Comparison of ENCODE assay signal across 7 mouse cellular contexts in genomic region chr5:123076419-123077281, GRCm38 (mm10). TPM values are rescaled to one million over a fixed set of nuclear protein-coding genes. Genes with fewer than 3 reads are reported as not detected.
DNase-seq lines count a peak whose midpoint lies in the region; ATAC-seq and TF ChIP-seq lines count a peak whose summit lies in the region.

No protein-coding gene starts in this region.

- WGBS in bone marrow, adult 2 months = 2% methylated on average over 35 of the region's 35 CpGs
- whole genome bisulfite sequencing in forebrain, embryonic 12.5 days = 6% methylated on average over 35 of the region's 35 CpGs
- WGBS in limb, embryonic 14.5 days = 4% methylated on average over 24 of the region's 35 CpGs
- WGBS in olfactory bulb, adult 2 months = 4% methylated on average over 35 of the region's 35 CpGs

- H3K36me3 ChIP-seq in forebrain, embryonic 12.5 days (replicated peaks) = no peaks in the 10 kb centered on the region
- no peaks in the 10 kb centered on the region for H3K36me3 ChIP-seq in limb, embryonic 14.5 days (ENCODE audit: control insufficient read depth, insufficient read depth, low read length)

- H3K4me1 ChIP-seq in bone marrow, adult 2 months (ENCODE audit: control insufficient read depth, insufficient read depth, low read length) = peaks cover 4% of the 10 kb centered on the region
- peaks cover 22% of the 10 kb centered on the region for H3K4me1 ChIP-seq in forebrain, embryonic 12.5 days
- H3K4me1 ChIP-seq in limb, embryonic 14.5 days (ENCODE audit: control insufficient read depth, insufficient read depth, low read length) = peaks cover 24% of the 10 kb centered on the region
- peaks cover 19% of the 10 kb centered on the region for H3K4me1 ChIP-seq in olfactory bulb, adult 2 months (ENCODE audit: control insufficient read depth, insufficient read depth, low read length)

- peak overlapping the region; percentile 100 for H3K4me2 ChIP-seq in forebrain, embryonic 12.5 days
- H3K4me2 ChIP-seq in limb, embryonic 14.5 days (replicated peaks; ENCODE audit: low read depth, low read length, severe bottlenecking) = peak overlapping the region; percentile 93

- peaks cover 6% of the 10 kb centered on the region; the same call in 1 of the 2 replicates for H3K9me3 ChIP-seq in forebrain, embryonic 12.5 days
- H3K9me3 ChIP-seq in limb, embryonic 14.5 days (ENCODE audit: control insufficient read depth, low read length) = no peaks in the 10 kb centered on the region

- peak overlapping the region; percentile 63 for H3K27ac ChIP-seq in bone marrow, adult 2 months (ENCODE audit: control insufficient read depth, insufficient read depth, low read depth, low read length, poor library complexity)
- 0 out of 2 replicates have a peak overlapping the region, but pooled peaks have one; percentile 15 for H3K27ac ChIP-seq in forebrain, embryonic 12.5 days
- H3K27ac ChIP-seq in limb, embryonic 14.5 days (replicated peaks; ENCODE audit: low read depth, low read length) = peak overlapping the region; percentile 71
- H3K27ac ChIP-seq in olfactory bulb, adult 2 months (ENCODE audit: insufficient read depth, low read depth, low read length) = peak overlapping the region; percentile 13; the same call in 1 of the 2 replicates

- peak; percentile 79 for ATAC-seq in forebrain, embryonic 12.5 days (ENCODE audit: low FRiP score)
- peak; percentile 80 for ATAC-seq in limb, embryonic 14.5 days (ENCODE audit: low FRiP score, low read depth)
- ATAC-seq in monocyte, adult 5-6 weeks (replicated peaks; ENCODE audit: insufficient number of reproducible peaks, low FRiP score, low TSS enrichment, poor library complexity, severe bottlenecking) = no peak

- peak; percentile 15 to 35 for DNase-seq in layer of hippocampus, postnatal 25 days (ENCODE audit: extremely low spot score in 1 of 2, low spot score in 1 of 2)
- DNase-seq in layer of hippocampus, adult 9-11 months = no peak
- peak; percentile 45 for DNase-seq in limb, embryonic 14.5 days (ENCODE audit: low spot score)

- TF ChIP-seq CTCF in bone marrow, adult 2 months (IDR thresholded peaks at IDR 0.05; ENCODE audit: control insufficient read depth, insufficient read depth, low read length) = no peak
- TF ChIP-seq CTCF in olfactory bulb, adult 2 months (IDR thresholded peaks at IDR 0.05; ENCODE audit: insufficient read depth, low read depth, low read length) = no peak

- H3K27me3 ChIP-seq in forebrain, embryonic 12.5 days = peaks cover 16% of the 10 kb centered on the region; the same call in 1 of the 2 replicates
- no peaks in the 10 kb centered on the region for H3K27me3 ChIP-seq in limb, embryonic 14.5 days (ENCODE audit: control insufficient read depth, insufficient read depth, low read length)

- 0 out of 2 replicates have a peak, but pooled peaks have one; percentile 32 for TF ChIP-seq POLR2A in bone marrow, adult 2 months (IDR thresholded peaks at IDR 0.05; ENCODE audit: borderline replicate concordance, control insufficient read depth, low read depth, low read length)
- TF ChIP-seq POLR2A in limb, embryonic 14.5 days (IDR thresholded peaks at IDR 0.05; ENCODE audit: borderline replicate concordance, extremely low read depth, insufficient read depth, insufficient read length) = no peak
- TF ChIP-seq POLR2A in olfactory bulb, adult 2 months (IDR thresholded peaks at IDR 0.05; ENCODE audit: insufficient read depth, low read depth, low read length) = no peak

- H3K9ac ChIP-seq in forebrain, embryonic 12.5 days = peak overlapping the region; percentile 77
- peak overlapping the region; percentile 68 for H3K9ac ChIP-seq in limb, embryonic 14.5 days (ENCODE audit: low read depth, low read length, severe bottlenecking)

- H3K4me3 ChIP-seq in bone marrow, adult 2 months (replicated peaks; ENCODE audit: control insufficient read depth, low read depth, low read length) = peak overlapping the region; percentile 69
- peak overlapping the region; percentile 77 for H3K4me3 ChIP-seq in forebrain, embryonic 12.5 days (replicated peaks)
- peak overlapping the region; percentile 77 for H3K4me3 ChIP-seq in limb, embryonic 14.5 days (replicated peaks; ENCODE audit: low read length)
- peak overlapping the region; percentile 60 for H3K4me3 ChIP-seq in olfactory bulb, adult 2 months (ENCODE audit: insufficient read depth, low read depth, low read length)

RNA-seq across cellular contexts. Expression of gene Tmem120b, which starts 8.4 kb away (rescaled TPM):
- total RNA-seq in layer of hippocampus, postnatal 25 days (2021) = 10 to 100 TPM; 13.8 to 18.4 TPM
- 33.5 and 38.8 TPM in 2 replicates for polyA plus RNA-seq in bone marrow, adult 2 months (2011; ENCODE audit: insufficient read depth, insufficient read length, low replicate concordance, missing spikeins)
- 9.0 and 9.7 TPM in 2 replicates for polyA plus RNA-seq in forebrain, embryonic 12.5 days (2016; fragmentation: Nextera tagmentation; extraction: Ambion mirVana)
- polyA plus RNA-seq in limb, embryonic 14.5 days (2012; rRNA removed) = 21.0 and 21.8 TPM in 2 replicates
- 13.8 and 14.8 TPM in 2 replicates for polyA plus RNA-seq in limb, embryonic 14.5 days (2014; fragmentation: Nextera tagmentation; extraction: Ambion mirVana)
- polyA plus RNA-seq in olfactory bulb, adult 2 months (2012; ENCODE audit: insufficient read depth, insufficient read length, low replicate concordance, missing spikeins) = not detected in 2 replicates
- 0.67 to 3.5 TPM (median 2.0 TPM) in 3 replicates for total RNA-seq in monocyte, adult 5-6 weeks (2017)

RNA-seq across cellular contexts. Expression of gene Morn3, which starts 29.8 kb away (rescaled TPM):
- 1 to 10 TPM in 1 of 2 experiments, not detected in 1; 1.5 TPM for total RNA-seq in layer of hippocampus, postnatal 25 days (2021)
- 5.3 TPM in 1 of 2 replicates, not detected in the other for polyA plus RNA-seq in bone marrow, adult 2 months (2011; ENCODE audit: insufficient read depth, insufficient read length, low replicate concordance, missing spikeins)
- 0.50 TPM in 1 of 2 replicates, not detected in the other for polyA plus RNA-seq in forebrain, embryonic 12.5 days (2016; fragmentation: Nextera tagmentation; extraction: Ambion mirVana)
- polyA plus RNA-seq in limb, embryonic 14.5 days (2012; rRNA removed) = not detected in 2 replicates
- polyA plus RNA-seq in limb, embryonic 14.5 days (2014; fragmentation: Nextera tagmentation; extraction: Ambion mirVana) = not detected in 2 replicates
- not detected in 2 replicates for polyA plus RNA-seq in olfactory bulb, adult 2 months (2012; ENCODE audit: insufficient read depth, insufficient read length, low replicate concordance, missing spikeins)
- not detected in 3 replicates for total RNA-seq in monocyte, adult 5-6 weeks (2017)

RNA-seq across cellular contexts. Expression of gene Rhof, which starts 55.8 kb away (rescaled TPM):
- total RNA-seq in layer of hippocampus, postnatal 25 days (2021) = 10 to 100 TPM; 47.2 to 48.7 TPM
- 4.0 and 7.2 TPM in 2 replicates for polyA plus RNA-seq in bone marrow, adult 2 months (2011; ENCODE audit: insufficient read depth, insufficient read length, low replicate concordance, missing spikeins)
- polyA plus RNA-seq in forebrain, embryonic 12.5 days (2016; fragmentation: Nextera tagmentation; extraction: Ambion mirVana) = 1.9 and 2.8 TPM in 2 replicates
- polyA plus RNA-seq in limb, embryonic 14.5 days (2012; rRNA removed) = 5.8 and 6.6 TPM in 2 replicates
- polyA plus RNA-seq in limb, embryonic 14.5 days (2014; fragmentation: Nextera tagmentation; extraction: Ambion mirVana) = 3.9 and 4.9 TPM in 2 replicates
- not detected in 2 replicates for polyA plus RNA-seq in olfactory bulb, adult 2 months (2012; ENCODE audit: insufficient read depth, insufficient read length, low replicate concordance, missing spikeins)
- total RNA-seq in monocyte, adult 5-6 weeks (2017) = 18.8 to 40.6 TPM (median 30.1 TPM) in 3 replicates

Comparison
In these comparisons a context has a peak if more than half of its experiments do, and no peak if none do; other contexts are left out.
1. H3K27ac ChIP-seq: peak in every context shown above with its lines; median percentile 71 in limb, embryonic 14.5 days; 63 in bone marrow, adult 2 months; 15 in forebrain, embryonic 12.5 days; 13 in olfactory bulb, adult 2 months.